In the genomic region with DNA sequence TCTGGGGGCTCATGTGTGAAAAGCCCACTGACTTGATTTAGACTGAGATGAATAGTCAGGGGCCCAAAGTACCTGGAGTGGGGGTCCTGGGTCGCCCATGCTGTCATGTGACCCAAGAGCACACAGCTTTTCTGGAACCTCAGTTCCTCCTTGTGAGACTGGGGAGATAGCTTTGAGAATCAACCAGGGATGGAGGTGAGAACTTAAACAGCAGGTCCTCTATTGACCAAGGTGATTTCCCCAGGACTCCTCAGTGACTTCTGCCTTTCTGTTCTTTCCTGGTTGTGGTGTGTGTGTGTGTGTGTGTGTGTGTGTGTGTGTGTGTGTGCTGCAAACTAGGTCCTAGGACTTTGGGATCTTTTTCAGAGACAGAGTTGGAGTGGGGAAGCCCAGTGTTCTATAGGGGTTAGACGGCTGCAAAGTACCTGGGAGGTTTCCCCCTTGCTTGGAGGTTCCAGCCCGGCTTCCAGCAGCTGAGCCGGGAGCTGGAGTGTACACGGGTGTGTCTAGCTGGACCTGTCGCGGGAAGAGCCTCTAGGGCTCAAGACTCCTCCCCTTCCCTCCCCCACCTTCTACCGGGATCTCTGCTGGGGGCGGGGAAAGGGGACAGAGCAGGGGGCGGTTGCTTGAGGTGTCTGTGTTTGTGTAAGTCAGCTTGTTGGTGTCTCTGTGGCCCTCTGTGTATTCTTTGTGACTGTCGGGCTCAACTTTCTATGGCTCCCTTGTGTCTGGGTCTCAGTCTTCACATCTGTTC, we compare ENCODE assay signal across 8 mouse cellular contexts. TPM values are rescaled to one million over a fixed set of nuclear protein-coding genes. Genes with fewer than 3 reads are reported as not detected.
DNase-seq lines count a peak whose midpoint lies in the region; ATAC-seq and TF ChIP-seq lines count a peak whose summit lies in the region.

No protein-coding gene starts in this region.

- H3K27me3 ChIP-seq in kidney, embryonic 14.5 days (ENCODE audit: control insufficient read depth, insufficient read depth, low read length), result no peaks in the 10 kb centered on the region

- H3K36me3 ChIP-seq in kidney, embryonic 14.5 days (ENCODE audit: control insufficient read depth, insufficient read depth, low read length), result peaks cover 17% of the 10 kb centered on the region

- DNase-seq in left cerebral cortex, adult 2 months (ENCODE audit: extremely low spot score in 1 of 2, low spot score in 2 of 2), result no peak
- DNase-seq in left cerebral cortex, adult 18-20 months (ENCODE audit: low spot score in 2 of 2), result no peak
- peak; percentile 78 for DNase-seq in adipocyte (ENCODE audit: low spot score)
- DNase-seq in gastrocnemius, postnatal 25 days, result peak; percentile 41
- DNase-seq in lung, postnatal 4 days, result peak; percentile 68 to 78
- peak; percentile 92 for DNase-seq in yolk sac, embryonic 10.5 days (ENCODE audit: low spot score)
- DNase-seq in layer of hippocampus, postnatal 14 days (ENCODE audit: low spot score in 2 of 2), result no peak

- peaks cover 80% of the 10 kb centered on the region for H3K4me1 ChIP-seq in kidney, embryonic 14.5 days (ENCODE audit: control insufficient read depth, insufficient read depth, low read length)

- no peaks in the 10 kb centered on the region for H3K9me3 ChIP-seq in kidney, embryonic 14.5 days (ENCODE audit: control insufficient read depth, low read length)

- peak overlapping the region; percentile 64 for H3K9ac ChIP-seq in kidney, embryonic 14.5 days (ENCODE audit: low read depth, low read length)

- no peak for TF ChIP-seq CTCF in left cerebral cortex, adult 2 months (IDR thresholded peaks at IDR 0.05)

- ATAC-seq in kidney, embryonic 14.5 days (ENCODE audit: low FRiP score, low TSS enrichment), result peak; percentile 24; the same call in 1 of the 2 replicates

- H3K4me3 ChIP-seq in left cerebral cortex, adult 2 months, result peak overlapping the region; percentile 32
- peak overlapping the region; percentile 46 for H3K4me3 ChIP-seq in kidney, embryonic 14.5 days (ENCODE audit: low read length)

- H3K4me2 ChIP-seq in kidney, embryonic 14.5 days (replicated peaks; ENCODE audit: low read depth, low read length), result peak overlapping the region; percentile 80

- intact Hi-C loops in left cerebral cortex, adult 2 months (cut with DNase I), result loop anchor here (1.0 kb wide), 1 partner anchor 44 kb away; the partner anchor contains the start of gene Upk2

- peak overlapping the region; percentile 47; the same call in 1 of the 2 replicates for H3K27ac ChIP-seq in left cerebral cortex, adult 2 months
- peak overlapping the region; percentile 94 for H3K27ac ChIP-seq in kidney, embryonic 14.5 days (ENCODE audit: low read depth, low read length)

- 3% methylated on average over 11 of the region's 11 CpGs for WGBS in kidney, embryonic 14.5 days

RNA-seq across cellular contexts. Expression of gene Bcl9l, which starts 15.2 kb away (rescaled TPM):
- total RNA-seq in left cerebral cortex, adult 2 months (2021), result 10 to 100 TPM; 58.6 to 63.4 TPM
- 10 to 100 TPM; 59.1 to 62.5 TPM for total RNA-seq in left cerebral cortex, adult 18-20 months (2021)
- 10 to 100 TPM; 33.6 to 40.7 TPM for total RNA-seq in gastrocnemius, postnatal 25 days (2021)
- polyA plus RNA-seq in kidney, embryonic 14.5 days (2014; fragmentation: Nextera tagmentation; extraction: Ambion mirVana), result 14.5 and 14.6 TPM in 2 replicates
- 10 to 100 TPM; 76.1 to 76.3 TPM for total RNA-seq in layer of hippocampus, postnatal 14 days (2021)

RNA-seq across cellular contexts. Expression of gene Upk2, which starts 43.0 kb away (rescaled TPM):
- not detected for total RNA-seq in left cerebral cortex, adult 2 months (2021)
- total RNA-seq in left cerebral cortex, adult 18-20 months (2021), result not detected
- under 1 TPM; 0.32 to 0.43 TPM for total RNA-seq in gastrocnemius, postnatal 25 days (2021)
- 0.30 and 0.39 TPM in 2 replicates for polyA plus RNA-seq in kidney, embryonic 14.5 days (2014; fragmentation: Nextera tagmentation; extraction: Ambion mirVana)
- total RNA-seq in layer of hippocampus, postnatal 14 days (2021), result not detected

RNA-seq across cellular contexts. Expression of gene Foxr1, which starts 56.9 kb away (rescaled TPM):
- not detected for total RNA-seq in left cerebral cortex, adult 2 months (2021)
- not detected for total RNA-seq in left cerebral cortex, adult 18-20 months (2021)
- not detected for total RNA-seq in gastrocnemius, postnatal 25 days (2021)
- not detected in 2 replicates for polyA plus RNA-seq in kidney, embryonic 14.5 days (2014; fragmentation: Nextera tagmentation; extraction: Ambion mirVana)
- total RNA-seq in layer of hippocampus, postnatal 14 days (2021), result not detected

Comparison
In these comparisons a context has a peak if more than half of its experiments do, and no peak if none do; other contexts are left out.
1. DNase-seq: peak in adipocyte (single experiment), gastrocnemius, postnatal 25 days (single experiment), lung, postnatal 4 days (2 of 2) and yolk sac, embryonic 10.5 days (single experiment); none in left cerebral cortex, adult 2 months (0 of 2), left cerebral cortex, adult 18-20 months (0 of 2) and layer of hippocampus, postnatal 14 days (0 of 2).